Mouse (Mus musculus) spleen, postnatal 4 days (tissue): ENCODE results near the gene Gm43552.
"Not testable (repeated sequence)": the region's sequence is repeated elsewhere in the genome, so short reads cannot be mapped to it uniquely, and the experiment has no call there.

ENCODE experiments used
- DNase-seq, 2 experiments: peaks; one replicate each; pipeline ENCODE4 v3.0.0; 2022; ENCODE audit warnings: low spot score in 2 of 2

The Gm43552 gene

DNA sequence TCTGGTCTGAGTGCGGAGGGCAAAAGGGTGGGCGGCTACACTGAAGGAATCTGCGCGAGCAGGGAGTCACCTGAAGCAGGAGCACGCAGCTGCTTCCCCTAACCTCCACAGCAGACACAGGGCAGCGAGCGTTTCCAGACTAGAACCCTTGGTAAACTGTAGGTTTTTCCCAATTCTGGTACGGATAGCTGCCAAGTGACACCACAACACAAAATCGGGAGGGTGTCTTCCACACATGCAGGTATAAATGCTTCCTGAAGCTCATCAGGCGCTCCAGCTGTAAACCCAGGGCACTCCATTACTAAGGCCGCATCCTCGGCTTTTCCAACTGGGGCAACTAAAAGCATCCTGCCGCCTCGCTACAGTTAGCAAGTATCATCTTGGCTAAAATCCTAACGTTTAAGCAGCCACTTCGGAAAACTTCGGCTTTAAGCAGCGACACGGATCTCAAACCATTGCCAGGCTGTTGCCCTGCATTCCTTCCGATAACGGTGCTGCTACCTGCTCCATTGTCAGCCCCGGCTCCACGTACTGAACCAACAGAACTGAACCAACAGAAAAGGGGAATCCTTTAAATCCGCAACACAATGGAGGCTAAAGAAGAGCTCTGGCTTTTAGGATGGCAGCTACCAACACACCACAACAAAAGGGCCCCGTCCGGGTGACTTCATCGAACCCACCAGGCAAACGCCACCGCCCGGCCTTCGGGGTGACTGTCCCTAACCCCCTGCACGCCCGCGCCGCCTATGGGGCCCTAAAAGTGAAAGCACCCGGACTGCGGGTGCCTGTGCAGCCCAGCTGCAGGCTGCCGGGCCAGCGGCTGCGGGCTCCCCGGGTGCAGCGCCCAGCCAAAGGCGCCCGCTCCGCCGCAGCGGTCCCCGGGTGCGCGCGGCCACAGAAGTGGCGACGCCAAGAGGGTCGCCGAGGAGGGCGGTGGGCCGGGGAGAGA, 592 bp downstream of the Gm43552 start:
- DNase-seq: peak; percentile 78 to 90

DNA sequence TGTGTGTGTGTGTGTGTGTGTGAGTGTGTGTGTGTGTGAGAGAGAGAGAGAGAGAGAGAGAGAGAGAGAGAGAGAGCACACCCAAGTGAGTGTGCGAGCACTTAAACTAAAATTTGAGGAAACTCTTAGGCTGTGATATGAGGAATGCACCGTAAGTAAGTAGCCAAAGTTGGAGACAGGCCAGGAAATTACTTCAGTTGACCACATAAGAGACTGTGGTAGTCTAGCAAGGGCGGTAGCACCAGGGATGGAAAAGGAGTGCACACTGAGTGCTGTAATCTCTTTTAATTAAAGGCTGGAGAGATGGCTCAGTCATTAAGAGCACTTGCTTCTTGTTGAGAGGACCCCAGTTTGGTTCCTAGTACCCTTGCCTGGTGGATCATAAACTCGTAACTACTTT, 2.8 kb downstream of the Gm43552 start:
- DNase-seq: no peak

DNA sequence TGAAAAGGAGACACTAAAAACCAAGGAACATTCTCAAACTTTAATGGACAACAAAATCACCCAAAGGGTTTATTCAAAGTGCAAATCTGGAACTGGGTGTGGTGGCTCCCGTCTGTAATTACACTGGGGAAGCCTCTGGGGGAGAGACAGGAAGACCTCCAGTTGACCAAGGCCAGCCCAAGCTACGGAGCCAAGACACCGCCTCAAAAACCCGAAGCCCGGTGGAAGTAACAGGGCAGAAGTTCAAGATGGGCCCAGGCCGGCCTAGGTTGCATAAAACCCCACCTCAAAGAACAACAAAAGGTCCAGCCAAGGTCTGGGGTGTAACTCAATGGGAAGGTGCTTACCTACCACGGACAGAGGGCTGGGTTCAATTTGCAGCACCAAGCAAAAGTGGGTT, 3.9 kb downstream of the Gm43552 start:
- no peak for DNase-seq

DNA sequence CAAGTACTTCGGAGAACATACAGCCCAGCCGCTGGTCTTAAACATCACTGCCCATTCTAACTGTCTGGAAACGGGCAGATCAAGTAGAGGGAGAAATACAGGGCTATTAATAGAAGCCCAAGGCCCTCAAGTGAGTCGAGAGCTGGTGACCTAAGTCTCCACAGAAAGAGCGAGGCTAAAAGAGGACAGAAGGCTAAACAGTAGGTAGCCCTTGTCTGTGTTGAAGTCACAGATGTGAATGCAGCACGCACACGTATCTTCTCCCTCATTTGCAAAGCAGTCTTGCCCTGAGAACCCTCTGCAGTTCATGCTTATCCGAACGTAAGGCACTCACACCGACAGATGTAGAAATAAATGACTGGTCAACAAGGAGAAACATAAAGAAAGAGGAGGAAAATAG, 5.3 kb downstream of the Gm43552 start:
- DNase-seq: no peak

DNA sequence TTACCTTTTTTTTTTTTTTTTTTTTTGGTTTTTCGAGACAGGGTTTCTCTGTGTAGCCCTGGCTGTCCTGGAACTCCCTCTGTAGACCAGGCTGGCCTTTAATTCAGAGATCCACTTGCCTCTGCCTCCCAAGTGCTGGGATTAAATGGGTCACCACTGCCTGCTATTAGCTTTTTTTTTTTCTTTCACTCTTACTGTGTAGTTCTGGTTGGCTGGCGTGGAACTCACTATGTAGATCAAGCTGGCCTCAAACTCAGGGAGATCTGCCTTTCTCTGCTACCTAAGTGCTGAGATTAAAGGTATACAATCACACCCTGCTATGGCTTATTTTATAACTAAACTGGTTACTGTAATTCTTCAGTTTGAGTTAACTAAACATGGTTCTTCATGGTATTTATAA, 6.1 kb downstream of the Gm43552 start:
- no peak for DNase-seq

DNA sequence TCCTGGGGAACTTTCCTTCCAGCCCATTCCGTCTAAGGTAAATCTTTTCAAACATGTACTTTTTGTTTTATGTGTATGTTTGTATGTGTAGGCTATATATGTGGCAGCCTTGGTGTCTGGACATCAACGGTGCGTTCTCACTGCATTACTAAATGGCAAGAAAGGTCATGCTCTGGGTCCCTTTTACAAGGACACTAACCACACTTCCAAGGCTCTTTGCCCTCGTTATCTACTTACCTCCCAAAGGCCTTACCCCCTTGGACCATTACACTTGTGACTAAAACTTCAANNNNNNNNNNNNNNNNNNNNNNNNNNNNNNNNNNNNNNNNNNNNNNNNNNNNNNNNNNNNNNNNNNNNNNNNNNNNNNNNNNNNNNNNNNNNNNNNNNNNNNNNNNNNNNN, 9.6 kb downstream of the Gm43552 start:
- DNase-seq: no peak

DNA sequence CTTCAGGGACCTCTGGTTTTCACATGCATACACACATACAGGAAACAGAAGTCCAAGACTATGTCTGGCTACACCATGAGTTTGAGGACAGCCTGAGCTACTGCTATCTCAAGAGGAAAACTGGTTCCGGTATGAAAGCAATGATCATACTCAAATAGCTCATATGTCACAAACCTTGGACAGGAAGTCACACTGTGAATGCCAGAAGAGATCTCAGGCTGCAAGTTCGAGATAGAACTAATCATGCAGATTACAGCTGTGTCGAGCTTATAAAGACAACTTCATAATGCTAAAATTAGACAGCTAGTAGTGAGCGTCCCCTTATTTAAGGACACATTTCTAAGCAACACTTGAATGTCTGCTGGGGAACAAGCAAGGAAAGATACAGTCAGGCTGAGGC, 12.1 kb downstream of the Gm43552 start:
- DNase-seq: no peak

DNA sequence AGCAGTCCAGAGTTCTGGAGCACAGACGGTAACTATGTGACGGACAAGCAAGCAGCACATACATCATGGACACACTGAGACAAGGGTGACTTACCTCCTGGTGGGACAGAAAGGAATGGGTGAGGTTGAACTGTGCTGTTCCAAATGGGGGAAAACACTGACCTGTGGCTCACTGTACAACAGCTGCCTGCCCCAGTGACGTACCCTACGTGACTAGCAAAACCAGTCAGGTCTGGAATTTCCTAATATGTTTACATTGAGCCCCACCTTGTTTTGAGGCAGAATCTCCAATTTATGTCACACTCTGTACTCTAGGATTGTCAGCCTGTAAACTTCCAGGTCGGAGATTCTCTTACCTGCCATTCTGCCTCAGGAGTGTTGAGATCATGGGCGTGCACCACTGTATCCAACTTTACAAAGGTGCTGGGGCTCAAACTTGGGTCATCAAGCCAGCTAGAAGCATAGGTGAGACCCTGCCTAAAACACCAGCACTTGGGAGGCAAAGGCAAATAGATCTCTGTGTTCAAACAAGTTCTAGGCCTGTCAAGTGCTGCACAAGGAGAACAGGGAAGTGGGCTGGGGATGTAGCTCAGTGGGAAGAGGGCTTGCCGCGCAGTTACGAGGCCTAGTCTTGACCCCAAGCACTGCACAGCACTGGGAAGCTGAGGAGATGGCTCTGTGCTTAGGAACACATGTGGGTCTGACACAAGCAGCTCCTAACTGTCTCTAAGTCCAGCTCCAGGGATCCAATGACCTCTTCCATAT, 12.8 kb downstream of the Gm43552 start:
- no peak for DNase-seq

DNA sequence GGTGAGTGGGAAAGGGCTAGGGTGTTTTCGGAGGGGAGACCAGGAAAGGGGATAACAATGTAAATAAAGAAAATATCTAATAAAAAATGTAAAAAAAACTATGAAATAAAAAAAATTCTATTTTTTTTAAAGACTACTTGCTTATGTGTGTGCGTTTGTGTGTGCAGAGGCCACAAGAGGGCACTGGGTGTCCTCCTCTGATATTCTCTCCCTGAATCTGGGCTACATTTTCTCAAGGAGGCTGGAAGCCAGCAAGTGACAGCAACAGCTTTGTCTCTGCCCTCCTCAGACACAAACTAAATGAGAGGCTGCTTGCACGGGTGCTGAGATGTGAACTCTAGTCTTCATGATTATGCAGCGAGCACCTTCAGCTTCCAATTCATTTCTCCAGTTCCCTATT, 14.4 kb downstream of the Gm43552 start:
- no peak for DNase-seq

DNA sequence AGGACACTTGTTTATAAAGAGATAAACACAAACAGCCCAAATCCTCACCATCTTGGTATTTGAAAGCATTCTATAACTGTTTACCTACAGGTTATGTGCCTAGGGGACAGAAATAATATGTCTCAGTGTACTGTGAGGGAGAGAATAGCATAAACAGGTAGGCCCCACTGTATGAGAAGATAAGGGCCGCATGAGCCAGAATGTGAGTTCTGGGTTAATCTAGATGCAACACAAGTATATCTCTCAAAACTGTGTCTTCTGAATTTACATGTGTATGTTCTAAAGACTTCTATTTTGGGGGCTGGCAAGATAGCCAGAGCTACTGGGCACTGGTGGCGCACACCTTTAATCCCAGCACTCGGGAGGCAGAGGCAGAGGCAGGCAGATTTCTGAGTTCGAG, 15.9 kb downstream of the Gm43552 start:
- DNase-seq: not testable (repeated sequence)

DNA sequence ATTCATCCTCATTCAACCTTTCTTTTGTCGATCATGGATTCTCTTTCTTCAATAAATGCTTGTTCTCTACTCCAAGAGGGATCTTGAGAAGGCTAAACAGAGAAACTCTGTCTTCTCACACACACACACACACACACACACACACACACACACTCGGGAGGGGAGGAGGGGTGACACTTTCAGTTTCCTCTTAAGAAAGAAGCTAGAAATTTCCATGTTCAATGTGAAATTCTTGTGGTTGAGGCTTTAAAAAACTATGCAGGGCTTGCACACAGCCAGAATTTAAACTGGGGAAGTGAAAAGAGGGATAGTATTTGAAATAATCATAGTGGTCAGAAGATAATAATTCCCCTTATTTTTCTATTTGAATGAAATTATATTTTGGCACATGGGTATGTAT, 16.8 kb downstream of the Gm43552 start:
- peak in 1 of 2 experiments; percentile 29 for DNase-seq

DNA sequence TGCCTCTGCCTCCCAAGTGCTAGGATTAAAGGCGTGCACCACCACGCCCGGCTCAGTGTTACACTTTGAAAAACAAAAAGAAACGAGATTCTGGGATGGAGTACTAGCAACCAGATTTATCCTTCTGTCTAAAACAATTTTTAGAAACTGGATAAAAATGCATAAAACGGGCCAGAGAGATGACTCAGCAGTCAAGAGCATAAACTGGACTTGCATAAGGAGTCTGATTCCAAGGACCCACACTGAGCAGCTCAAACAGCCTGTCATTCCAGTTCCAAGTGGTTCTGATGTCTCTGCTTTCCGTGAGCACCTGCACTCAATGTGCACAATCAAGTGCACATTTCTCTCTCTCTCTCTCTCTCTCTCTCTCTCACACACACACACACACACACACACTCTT, 22.9 kb downstream of the Gm43552 start:
- no peak for DNase-seq

DNA sequence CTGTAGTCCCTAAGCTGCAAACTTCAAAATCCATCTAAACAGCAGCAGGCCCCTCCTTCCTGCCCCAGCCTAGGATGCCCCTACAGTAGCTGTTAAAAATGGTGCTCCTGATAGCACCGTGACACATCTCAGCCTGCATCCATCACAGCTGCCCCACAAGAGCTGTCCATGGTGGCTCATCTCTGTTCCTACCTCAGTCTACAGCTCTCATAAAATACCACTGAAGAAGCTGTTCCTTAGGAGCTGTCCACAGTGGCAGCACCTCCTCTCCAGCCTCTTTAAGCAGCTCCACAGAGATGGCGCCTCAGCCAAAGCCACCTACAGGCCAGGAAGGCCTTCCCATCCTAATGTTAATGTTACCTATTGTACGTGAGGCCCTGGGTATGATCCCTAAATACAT, 25.7 kb downstream of the Gm43552 start:
- DNase-seq: no peak

DNA sequence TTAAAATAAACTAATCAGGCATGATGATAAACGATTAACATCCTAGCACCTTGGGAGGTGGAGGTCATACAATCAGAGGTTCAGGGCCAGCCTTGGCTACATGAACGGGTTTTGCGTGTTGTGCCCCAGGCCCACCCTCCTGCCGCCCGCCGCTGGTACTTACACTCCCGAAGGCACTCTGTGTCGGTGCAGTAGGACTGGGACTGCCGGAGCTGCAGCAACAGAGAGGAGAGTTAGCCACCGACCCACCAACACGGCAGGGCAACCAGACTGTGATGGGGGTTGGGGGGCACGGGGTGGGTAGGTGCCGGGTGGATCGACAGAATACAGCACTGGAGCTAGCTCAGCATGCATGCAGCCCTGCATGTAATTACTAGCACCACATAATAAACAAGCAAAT, 32.3 kb downstream of the Gm43552 start:
- no peak for DNase-seq

DNA sequence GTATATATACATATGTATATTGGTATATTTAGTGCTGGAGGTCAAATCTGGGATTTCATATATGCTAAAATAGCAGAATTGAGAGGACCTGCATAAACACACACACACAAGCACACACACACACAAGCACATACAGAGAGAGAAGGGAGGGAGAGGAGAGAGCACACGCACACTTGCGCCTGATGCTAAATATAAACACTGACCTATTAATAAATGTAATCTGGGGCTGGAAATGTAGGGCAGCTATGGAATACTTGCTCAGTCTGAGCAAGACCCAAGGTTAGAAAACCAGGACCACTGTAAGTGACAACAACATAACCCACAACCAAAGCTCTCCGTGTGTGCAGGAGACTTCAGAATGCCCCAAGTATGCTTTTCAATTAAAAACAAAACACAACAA, 33.2 kb downstream of the Gm43552 start:
- DNase-seq: no peak

DNA sequence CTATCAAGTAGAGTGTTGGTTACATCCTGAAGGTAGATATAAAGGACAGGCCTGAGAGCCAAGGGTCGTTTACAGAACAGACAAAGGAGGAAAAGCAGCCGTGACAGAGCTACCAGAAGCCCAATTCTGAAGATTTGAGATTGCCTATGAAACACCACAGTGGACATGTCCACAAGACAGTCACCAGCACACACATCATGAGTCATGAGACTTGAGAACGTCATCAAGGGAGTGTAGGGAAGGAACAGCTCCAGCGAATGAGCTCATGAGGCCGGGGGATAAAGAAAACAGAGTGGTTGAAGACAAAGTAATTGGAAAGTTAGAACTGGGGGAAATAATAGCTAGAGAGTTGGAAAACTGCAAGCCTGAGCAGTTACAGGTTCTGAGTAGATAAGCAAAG, 34.8 kb downstream of the Gm43552 start:
- DNase-seq: no peak

DNA sequence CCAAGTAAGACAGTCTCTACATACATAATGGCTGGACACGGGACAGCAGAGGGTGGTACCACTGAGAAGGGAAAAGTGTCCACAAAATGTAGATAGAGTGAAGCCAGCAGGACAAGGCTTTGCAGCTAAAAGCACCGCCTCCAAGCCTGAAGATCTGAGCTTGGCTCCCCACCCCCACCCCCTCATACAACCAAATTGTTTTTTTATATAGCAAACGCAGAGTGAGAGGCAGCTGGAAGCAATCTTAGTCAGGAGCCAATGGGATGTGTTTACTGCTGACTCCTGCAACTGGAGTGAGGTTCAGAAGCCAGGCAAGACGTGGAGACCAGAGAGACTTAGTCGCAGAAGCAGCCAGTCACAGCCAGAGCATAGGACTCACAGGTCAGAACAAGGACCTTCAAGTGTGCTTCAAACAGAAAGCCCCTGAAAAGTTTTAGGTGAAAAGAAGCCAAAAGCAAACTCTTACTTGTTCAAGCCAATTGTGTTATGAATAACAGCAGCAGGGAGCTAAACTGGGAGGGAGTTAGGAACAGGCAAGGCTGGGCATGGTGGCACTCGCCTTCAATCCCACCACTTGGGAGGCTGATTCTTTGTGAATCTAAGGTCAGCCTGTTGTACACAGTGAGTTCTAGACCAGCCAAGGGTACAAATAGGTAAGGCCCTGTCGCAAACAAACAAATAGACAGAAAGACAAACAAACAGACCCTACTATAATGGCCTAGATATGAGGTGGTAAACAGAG, 35.4 kb downstream of the Gm43552 start:
- DNase-seq: no peak

DNA sequence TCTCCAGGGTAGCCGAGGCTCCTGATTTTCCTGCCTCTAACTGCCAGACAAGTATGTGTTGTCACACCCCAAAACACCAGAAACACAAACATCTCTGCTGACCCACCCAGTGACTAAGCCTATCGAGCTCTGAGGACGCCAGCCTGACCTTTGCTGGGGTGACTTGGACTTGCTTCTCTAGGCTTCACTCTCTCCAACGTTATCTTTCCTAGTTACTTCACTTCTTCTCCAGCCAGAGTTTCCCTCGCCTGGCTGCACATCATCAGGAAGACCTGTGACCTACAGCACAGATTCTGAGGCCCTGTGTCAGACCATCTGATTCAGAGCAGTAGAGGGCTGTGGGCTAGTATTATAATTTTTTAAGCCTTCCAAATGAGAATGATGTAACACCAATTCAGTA, 37.9 kb downstream of the Gm43552 start:
- no peak for DNase-seq

DNA sequence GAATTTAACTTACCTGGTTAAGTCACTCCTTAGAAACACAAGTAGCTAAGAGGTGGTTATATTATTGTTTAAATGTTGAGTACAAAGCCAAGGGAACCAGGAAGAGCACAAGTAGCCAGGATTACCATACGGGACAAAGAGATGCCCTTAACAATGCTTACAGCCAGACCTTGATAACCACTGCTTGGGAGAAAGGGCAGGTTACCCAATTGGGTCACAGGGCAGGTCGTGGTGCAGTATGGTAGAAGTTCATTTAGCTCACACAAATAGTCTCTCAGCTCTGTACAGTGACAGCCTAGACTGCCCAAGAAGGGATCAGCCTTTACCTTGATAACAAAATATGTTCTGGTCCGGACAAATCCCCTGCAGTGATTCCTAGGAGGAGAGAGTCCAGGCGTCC, 43.7 kb downstream of the Gm43552 start:
- DNase-seq: no peak

DNA sequence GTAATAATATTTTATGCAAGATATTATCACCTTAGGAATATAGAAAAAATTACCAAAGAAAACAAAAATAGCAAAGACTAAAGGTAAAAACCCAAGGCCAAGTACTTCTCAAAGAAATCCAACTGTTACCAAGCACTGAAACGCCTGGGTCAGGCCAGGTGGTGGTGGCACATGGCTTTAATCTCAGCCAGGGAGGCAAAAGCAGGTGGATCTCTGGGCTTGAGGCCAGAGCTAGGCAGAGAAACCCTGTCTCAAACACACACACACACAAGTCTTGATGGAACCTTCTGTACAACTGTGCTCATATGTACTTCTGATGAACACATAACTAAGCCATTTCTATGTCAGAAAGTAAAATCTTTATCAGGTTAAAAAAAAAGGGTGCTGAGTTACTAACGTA, 44.8 kb downstream of the Gm43552 start:
- no peak for DNase-seq

DNA sequence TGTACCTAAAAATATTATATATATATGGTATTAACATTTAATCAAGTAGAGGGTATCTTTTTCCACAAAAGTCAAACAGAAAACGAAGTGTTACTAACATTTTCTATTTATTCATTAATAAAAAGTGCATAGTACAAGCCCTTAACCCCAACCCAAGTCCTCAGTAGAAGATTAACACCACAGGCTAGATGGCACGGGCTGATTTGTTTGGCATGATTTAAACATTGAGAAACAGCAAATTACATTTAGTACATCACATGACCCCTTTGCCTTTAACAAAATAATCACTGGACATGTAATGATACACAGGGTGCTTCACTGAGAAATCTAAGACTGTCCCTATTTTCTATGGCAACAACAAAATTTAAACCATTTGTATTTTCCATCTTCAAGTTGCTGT, 45.9 kb downstream of the Gm43552 start:
- no peak for DNase-seq

DNA sequence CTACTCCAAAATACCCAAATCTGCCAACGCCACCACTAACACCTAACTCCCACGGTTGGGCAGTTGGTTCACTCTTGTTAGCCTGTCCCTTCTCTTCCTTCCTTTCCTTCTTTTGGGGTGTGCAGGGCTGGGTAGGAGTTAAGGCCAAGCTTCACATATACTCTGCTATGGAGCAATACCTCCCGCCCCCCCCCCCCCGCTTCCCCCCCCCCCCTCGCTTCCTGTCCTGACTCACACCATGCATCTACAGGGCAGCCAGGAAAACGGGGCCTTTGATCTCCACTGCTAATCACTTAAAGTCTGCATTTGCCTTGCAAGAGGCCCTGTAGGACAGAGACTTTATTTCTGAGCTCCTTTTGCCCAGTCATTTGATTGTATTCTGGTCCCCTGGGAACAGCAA, 47.7 kb downstream of the Gm43552 start:
- no peak for DNase-seq
